Mouse (Mus musculus) gastrocnemius, adult 2 months (tissue): ENCODE measurements around the gene Gpr1. TPM values are rescaled to one million over a fixed set of nuclear protein-coding genes. Genes with fewer than 3 reads are reported as not detected.
"Not testable (repeated sequence)": the region's sequence is repeated elsewhere in the genome, so short reads cannot be mapped to it uniquely, and the experiment has no call there.

Source experiments
- DNase-seq: peaks from one replicate; pipeline ENCODE4 v3.0.0; 2022
- H3K27ac ChIP-seq: fragments of 200-600 bp; 2 replicates; pipeline ENCODE4 v1.8.1; 2022; ENCODE audit warnings: mild to moderate bottlenecking
- H3K4me3 ChIP-seq: fragments of 200-600 bp; 2 replicates; pipeline ENCODE4 v1.8.1; 2022; ENCODE audit warnings: mild to moderate bottlenecking, moderate library complexity
- CTCF ChIP-seq: fragments of 200-600 bp; IDR thresholded peaks from 2 replicates; pipeline ENCODE4 v1.8.1; 2022; ENCODE audit warnings: antibody characterized with exemption, mild to moderate bottlenecking, moderate library complexity
- intact Hi-C: fragments of 180-260 bp; cut with DNase I; formaldehyde crosslinking; loops from one replicate; pipeline ENCODE4 v1.15.1; 2025
- total RNA-seq, 2 experiments: library from RNA; stranded (reverse); gene quantifications; 2 replicates each; pipeline ENCODE4 v1.2.3; 2021

Gpr1 gene
- total RNA-seq, 2 experiments from 2014 or later, result 0.56 to 0.64 TPM

- no peak for TF ChIP-seq CTCF
- DNase-seq, result peak; percentile 38
- no peak overlapping the region for H3K27ac ChIP-seq
- H3K4me3 ChIP-seq, result no peak overlapping the region
- intact Hi-C loops, result no loop called here
These were observed 4.3 kb downstream of the Gpr1 start for GRCm38 (mm10) chr1:63209861-63210529.

DNA sequence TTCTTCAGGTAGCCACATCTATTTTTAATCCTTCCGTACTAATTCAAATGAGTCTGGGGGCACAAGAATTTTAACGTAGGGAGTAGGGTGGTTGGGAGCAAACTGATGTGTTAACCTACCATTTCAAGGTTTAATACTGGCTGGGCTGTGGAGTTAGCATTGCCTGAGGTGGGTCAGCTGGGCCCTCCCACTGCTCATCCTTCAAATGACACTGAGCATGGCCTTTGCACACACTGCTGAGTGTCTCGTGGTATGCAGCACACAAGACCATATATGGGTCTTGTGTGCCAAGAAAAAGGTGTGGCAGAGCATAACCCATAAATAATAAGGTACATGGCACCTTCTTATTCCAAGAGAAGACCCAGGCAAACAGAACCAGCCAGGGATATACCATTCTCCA lies 6.7 kb downstream of the Gpr1 start:
- no peak overlapping the region for H3K27ac ChIP-seq
- no peak for DNase-seq
- H3K4me3 ChIP-seq, result no peak overlapping the region
- no peak for TF ChIP-seq CTCF
- intact Hi-C loops, result no loop called here

DNA sequence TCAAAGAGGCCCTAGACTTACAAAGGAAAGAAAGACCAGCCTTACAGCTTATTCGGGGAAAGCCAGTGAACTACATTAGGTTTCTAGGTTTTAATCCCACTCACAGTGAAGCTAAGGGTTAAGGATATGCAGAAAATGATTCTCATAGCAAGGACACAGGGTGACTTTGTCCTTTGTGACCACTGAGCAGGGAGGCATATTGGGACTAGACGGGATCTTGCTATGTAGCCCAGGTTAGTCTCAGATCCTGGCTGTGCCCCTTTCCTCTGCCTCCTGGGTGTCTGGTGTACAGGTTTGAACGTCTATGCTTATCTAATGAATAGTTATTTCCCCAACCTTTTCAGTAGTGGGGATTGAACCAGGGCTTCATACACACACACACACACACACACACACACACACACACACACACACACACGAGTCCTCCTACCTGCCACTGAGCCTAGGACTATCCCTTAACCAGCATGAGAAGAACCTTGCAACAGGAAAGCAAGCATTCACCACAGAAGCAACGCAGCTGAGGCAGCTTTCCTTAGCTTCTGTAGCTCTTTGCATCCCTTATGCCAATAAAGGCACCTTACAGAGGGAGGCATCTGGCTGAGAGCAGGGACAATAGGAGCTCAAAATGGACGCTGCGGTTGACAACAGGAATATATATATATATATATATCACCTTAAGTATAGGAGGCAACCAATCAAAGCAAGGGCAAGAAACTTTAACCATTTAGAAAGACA lies 9.5 kb downstream of the Gpr1 start:
- intact Hi-C loops, result no loop called here
- DNase-seq, result no peak
- Histone ChIP-seq H3K27ac (no peak overlapping the region), H3K4me3 (no peak overlapping the region)
- no peak for TF ChIP-seq CTCF

DNA sequence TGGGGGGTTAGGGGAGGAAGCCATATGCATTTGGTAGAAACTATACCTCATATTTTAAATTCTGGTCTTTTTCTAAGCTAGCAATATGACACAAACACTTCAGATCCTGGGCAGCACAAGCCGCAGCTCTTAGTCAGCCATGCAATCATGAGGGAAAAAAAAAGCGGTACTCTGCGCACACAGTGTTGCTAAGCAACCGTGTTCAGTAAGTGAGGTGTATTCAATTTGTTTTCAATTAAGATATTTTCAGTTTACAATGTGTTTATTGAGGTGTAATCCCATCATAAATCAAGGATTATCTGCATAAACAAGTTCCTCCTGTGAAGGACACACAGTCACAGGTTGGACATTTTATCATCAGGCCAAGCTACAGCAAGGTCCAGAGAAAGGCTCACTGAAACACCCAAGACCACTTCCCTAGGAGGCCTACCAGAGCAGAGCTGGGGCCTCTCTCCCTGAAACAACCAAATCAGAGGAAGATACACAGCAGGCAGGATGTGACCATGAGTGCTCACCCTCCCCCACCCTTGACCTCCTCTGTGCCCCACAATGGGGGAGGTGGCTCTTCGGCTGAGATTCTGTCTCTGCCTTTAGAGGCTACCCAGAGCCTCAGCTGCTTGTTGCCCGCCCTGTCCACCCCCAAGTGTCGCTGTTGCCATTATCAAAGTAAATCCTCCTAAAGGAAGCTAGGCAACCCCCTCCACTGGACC lies 10.2 kb downstream of the Gpr1 start:
- DNase-seq, result no peak
- H3K27ac ChIP-seq, result no peak overlapping the region
- H3K4me3 ChIP-seq, result no peak overlapping the region
- TF ChIP-seq CTCF, result peak; percentile 17; the same call in 1 of the 2 replicates
- intact Hi-C loops, result no loop called here

- DNase-seq, result no peak
- intact Hi-C loops, result no loop called here
- Histone ChIP-seq H3K4me3 (no peak overlapping the region), H3K27ac (no peak overlapping the region)
- no peak for TF ChIP-seq CTCF
These were observed 10.9 kb downstream of the Gpr1 start for GRCm38 (mm10) chr1:63203471-63203870.

GRCm38 (mm10) chr1:63201672-63202071 lies 12.7 kb downstream of the Gpr1 start:
- H3K27ac ChIP-seq, result no peak overlapping the region
- intact Hi-C loops, result no loop called here
- no peak overlapping the region for H3K4me3 ChIP-seq
- TF ChIP-seq CTCF, result no peak
- DNase-seq, result no peak

DNA sequence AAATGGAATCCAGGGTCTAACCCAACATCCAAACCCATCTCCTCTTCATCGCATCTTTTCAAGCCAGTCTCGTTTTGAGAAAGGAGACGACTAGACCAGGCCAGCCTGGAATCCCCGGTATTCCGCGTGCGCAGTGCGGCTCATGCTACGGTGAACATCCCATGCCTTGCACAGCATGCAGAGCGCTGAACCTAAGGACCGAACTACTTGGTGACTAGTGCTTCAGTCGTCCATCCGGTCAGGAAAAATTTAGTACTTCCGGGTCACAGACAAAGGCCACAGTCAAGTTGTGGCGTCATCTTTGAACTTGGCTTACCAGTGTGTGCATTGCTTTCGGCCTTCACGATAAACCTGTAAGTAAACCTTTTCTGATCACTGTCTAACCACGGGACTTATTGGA lies 14.0 kb downstream of the Gpr1 start:
- TF ChIP-seq CTCF, result no peak
- intact Hi-C loops, result no loop called here
- Histone ChIP-seq H3K4me3 (no peak overlapping the region), H3K27ac (no peak overlapping the region)
- DNase-seq, result no peak

GRCm38 (mm10) chr1:63199387-63199786 lies 15.0 kb downstream of the Gpr1 start:
- TF ChIP-seq CTCF, result no peak

DNA sequence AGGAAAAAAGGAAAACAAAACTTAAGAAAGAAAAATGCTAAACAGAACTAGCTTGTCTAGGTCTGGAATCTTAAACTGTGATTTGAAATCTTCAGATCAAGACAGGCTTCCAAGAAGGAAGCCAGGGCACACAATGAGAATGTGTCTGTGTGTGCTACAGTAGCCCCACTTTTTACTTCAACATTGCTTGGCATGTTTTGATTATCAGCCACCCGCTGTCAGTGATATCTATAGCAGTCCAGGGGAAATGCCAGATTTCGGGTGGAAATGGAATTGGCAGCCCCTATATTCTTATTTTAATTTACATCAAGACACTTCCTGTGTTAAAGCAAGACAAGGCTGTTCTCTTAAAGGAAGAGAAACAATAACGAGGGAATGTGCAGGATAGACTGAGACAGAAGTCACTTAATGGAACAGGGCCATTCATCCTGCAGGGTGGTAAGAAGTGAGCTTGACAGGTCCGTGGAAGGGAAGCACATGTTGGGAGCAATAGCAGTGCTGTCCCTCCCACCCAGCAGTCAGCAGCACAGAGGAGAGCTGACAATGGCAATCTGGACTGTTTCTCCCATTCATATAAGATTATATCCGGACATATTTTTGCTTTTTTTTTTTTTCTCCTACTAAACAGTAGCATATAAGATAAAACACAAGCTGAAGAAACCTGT lies 18.4 kb downstream of the Gpr1 start:
- intact Hi-C loops, result no loop called here
- H3K4me3 ChIP-seq, result no peak overlapping the region
- TF ChIP-seq CTCF, result no peak
- DNase-seq, result no peak
- no peak overlapping the region for H3K27ac ChIP-seq

More at GRCm38 (mm10) chr1:63199387-63199786, 15.0 kb downstream of the Gpr1 start:
- intact Hi-C loops, result no loop called here
- no peak for DNase-seq
- Histone ChIP-seq H3K4me3 (no peak overlapping the region), H3K27ac (no peak overlapping the region)

GRCm38 (mm10) chr1:63192306-63193065 lies 21.9 kb downstream of the Gpr1 start:
- no peak for TF ChIP-seq CTCF
- no peak for DNase-seq
- intact Hi-C loops, result no loop called here
- H3K4me3 ChIP-seq, result no peak overlapping the region
- H3K27ac ChIP-seq, result no peak overlapping the region

- no peak for TF ChIP-seq CTCF
- no peak for DNase-seq
- no peak overlapping the region for H3K27ac ChIP-seq
- intact Hi-C loops, result no loop called here
- H3K4me3 ChIP-seq, result no peak overlapping the region
These were observed 23.5 kb downstream of the Gpr1 start for GRCm38 (mm10) chr1:63190851-63191250.

DNA sequence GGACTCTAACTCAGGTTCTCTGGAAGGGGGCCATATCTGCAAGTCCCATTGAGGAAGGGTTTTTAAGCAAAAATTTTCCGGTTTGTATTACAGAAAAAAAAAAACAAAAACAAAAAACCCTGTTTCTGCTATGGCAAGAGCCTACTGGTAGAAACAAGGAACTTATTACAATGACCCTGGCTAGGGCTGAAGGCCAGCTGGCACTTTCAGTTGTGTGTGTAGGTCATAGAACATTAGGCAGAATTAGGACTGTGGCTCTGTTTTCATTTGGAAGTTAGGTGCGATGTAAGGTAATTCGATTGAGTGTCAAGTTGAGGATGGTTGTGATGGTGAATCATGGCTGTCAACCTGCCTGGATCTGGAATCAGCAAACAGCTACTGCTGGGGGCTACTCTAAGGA lies 25.8 kb downstream of the Gpr1 start:
- no peak overlapping the region for H3K4me3 ChIP-seq
- TF ChIP-seq CTCF, result no peak
- DNase-seq, result no peak
- intact Hi-C loops, result loop anchor here (10.0 kb wide), 1 partner anchor 206 kb away; no protein-coding TSS in a partner anchor
- no peak overlapping the region for H3K27ac ChIP-seq

DNA sequence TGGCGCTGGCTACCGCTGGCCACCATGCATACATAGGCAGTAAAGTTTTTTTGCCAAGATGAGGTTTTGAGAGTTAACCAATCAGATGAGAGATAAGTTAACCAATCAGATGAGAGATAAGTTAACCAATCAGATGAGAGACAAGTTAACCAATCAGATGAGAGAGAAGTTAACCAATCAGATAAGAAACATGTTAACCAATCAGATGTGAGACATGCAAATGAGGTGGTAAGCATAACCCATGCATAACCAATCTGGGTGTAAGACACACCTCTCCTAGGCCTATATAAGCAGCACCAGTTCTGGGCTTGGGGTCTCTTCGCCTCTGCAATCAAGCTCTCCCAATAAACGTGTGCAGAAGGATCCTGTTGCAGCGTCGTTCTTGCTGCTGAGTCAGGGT lies 28.9 kb downstream of the Gpr1 start:
- not testable (repeated sequence) for DNase-seq, H3K27ac ChIP-seq, H3K4me3 ChIP-seq
- intact Hi-C loops, result loop anchor here (10.0 kb wide), 1 partner anchor 209 kb away; no protein-coding TSS in a partner anchor
